Mouse (Mus musculus) splenic B cell, adult 2 months (primary cell): ENCODE measurements at regions not wholly inside any gene's neighbourhood (a gene's known extent, or its start where the extent isn't known, plus 50 kb on each side); places are given as distances from the start of the nearest gene placed in this dataset.

Experiments used
- DNase-seq: peaks from one replicate; pipeline ENCODE4 v3.0.0-alpha.2; 2011; ENCODE audit warnings: low read depth, low spot score
- H3K27me3 ChIP-seq: 2 replicates; pipeline ENCODE4 v1.6.1; 2012; ENCODE audit warnings: mild to moderate bottlenecking, low read length, moderate library complexity, mixed read lengths; ENCODE audit not compliant: control insufficient read depth, poor library complexity, insufficient read depth, severe bottlenecking
- H3K36me3 ChIP-seq: 2 replicates; pipeline ENCODE4 v1.6.1; 2012; ENCODE audit warnings: mild to moderate bottlenecking, low read length, moderate library complexity, mixed read lengths; ENCODE audit not compliant: control insufficient read depth, poor library complexity, insufficient read depth, severe bottlenecking

DNA sequence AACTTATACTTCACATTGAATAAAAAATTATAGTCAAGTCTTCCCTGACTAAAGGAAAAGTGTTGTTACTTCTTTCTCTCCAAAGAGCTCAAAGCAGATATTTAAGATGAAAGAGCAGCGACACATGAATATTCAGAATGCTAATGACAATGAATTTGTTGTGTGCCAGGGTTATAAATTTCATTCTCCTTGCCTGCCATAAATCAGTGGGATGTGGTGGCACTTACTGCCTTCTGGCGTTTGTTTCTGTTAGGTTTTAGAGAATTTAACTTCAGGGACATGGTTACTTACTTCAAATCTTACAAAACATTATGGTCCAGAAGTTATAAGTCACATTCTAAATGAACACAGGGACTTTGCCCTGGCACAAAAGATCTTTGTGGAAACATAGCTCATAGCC, 380.4 kb downstream of the Samd5 start:
- Histone ChIP-seq H3K27me3 (no peaks in the 10 kb centered on the region), H3K36me3 (no peaks in the 10 kb centered on the region)
- DNase-seq, result no peak

GRCm38 (mm10) chr10:9291456-9292146, 383.4 kb downstream of the Samd5 start:
- no peaks in the 10 kb centered on the region for H3K36me3 ChIP-seq
- DNase-seq, result no peak
- H3K27me3 ChIP-seq, result no peaks in the 10 kb centered on the region

DNA sequence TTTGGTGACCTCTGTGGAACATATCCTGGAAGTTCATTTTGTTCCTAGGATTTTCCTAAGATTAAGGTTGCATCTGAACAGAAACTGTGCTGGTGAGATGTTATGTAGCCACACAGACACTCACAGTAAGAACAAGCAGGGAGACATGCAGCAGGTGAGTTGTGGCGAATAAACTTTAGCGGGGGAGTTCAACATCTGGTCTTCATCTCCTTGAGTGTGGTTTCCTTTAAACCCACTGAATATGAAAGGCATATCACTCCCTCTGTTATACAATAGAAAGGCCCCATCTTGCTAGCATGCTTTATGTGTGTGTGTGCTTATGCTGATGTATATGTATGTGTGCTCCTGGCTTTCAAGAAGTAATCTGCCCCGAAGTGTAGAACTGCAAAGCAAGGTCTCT, 387.1 kb upstream of the Sash1 start:
- DNase-seq, result no peak

GRCm38 (mm10) chr10:9272243-9272642, 386.4 kb upstream of the Sash1 start:
- Histone ChIP-seq H3K27me3 (no peaks in the 10 kb centered on the region), H3K36me3 (no peaks in the 10 kb centered on the region)
- no peak for DNase-seq

More for the DNA sequence above, 387.1 kb upstream of the Sash1 start:
- Histone ChIP-seq H3K27me3 (no peaks in the 10 kb centered on the region), H3K36me3 (no peaks in the 10 kb centered on the region)

GRCm38 (mm10) chr10:9265528-9265927, 379.7 kb upstream of the Sash1 start:
- no peak for DNase-seq
- H3K27me3 ChIP-seq, result no peaks in the 10 kb centered on the region
- H3K36me3 ChIP-seq, result no peaks in the 10 kb centered on the region

- no peak for DNase-seq
- H3K36me3 ChIP-seq, result no peaks in the 10 kb centered on the region
- H3K27me3 ChIP-seq, result no peaks in the 10 kb centered on the region
These were observed 378.6 kb upstream of the Sash1 start for GRCm38 (mm10) chr10:9264309-9265000.

DNA sequence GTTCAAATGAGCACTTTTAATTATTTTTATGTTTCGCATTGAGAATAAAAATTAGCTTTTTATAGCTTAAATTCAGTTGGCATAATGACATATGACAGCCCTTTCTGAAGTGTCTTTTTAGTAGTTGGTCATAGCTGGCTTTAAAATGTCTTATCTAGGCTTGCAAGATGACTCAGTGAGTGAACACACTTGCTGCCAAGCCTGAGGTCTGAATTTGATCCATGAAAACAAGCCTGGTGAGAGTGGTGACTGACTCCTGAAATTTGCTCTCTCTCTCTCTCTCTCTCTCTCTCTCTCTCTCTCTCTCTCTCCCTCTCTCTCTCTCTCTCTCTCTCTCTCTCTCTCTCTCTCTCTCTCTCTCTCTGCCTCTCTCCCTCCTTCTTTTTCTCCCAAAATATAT, 372.8 kb upstream of the Sash1 start:
- DNase-seq, result no peak
- Histone ChIP-seq H3K27me3 (no peaks in the 10 kb centered on the region), H3K36me3 (no peaks in the 10 kb centered on the region)

GRCm38 (mm10) chr10:9252941-9253217, 367.0 kb upstream of the Sash1 start:
- Histone ChIP-seq H3K36me3 (no peaks in the 10 kb centered on the region), H3K27me3 (no peaks in the 10 kb centered on the region)
- DNase-seq, result no peak

GRCm38 (mm10) chr10:9252120-9252940, 366.5 kb upstream of the Sash1 start:
- Histone ChIP-seq H3K36me3 (no peaks in the 10 kb centered on the region), H3K27me3 (no peaks in the 10 kb centered on the region)
- no peak for DNase-seq

DNA sequence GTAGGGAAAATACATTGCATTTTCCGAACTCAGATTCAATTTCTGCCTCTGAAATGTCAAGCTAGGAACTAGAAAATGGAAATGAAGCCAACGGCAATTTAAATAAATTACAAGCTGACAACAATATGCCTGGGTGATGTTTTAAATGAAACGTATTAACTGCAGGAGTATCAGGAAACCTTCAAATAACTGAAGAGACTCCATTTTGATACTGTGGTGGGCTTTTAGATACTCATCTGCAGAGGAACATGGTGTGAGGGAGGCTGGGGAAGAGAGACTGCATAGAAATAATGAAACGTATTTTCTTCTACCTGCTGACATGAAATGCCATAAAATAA, 357.4 kb upstream of the Sash1 start:
- H3K36me3 ChIP-seq, result no peaks in the 10 kb centered on the region
- H3K27me3 ChIP-seq, result no peaks in the 10 kb centered on the region
- no peak for DNase-seq

DNA sequence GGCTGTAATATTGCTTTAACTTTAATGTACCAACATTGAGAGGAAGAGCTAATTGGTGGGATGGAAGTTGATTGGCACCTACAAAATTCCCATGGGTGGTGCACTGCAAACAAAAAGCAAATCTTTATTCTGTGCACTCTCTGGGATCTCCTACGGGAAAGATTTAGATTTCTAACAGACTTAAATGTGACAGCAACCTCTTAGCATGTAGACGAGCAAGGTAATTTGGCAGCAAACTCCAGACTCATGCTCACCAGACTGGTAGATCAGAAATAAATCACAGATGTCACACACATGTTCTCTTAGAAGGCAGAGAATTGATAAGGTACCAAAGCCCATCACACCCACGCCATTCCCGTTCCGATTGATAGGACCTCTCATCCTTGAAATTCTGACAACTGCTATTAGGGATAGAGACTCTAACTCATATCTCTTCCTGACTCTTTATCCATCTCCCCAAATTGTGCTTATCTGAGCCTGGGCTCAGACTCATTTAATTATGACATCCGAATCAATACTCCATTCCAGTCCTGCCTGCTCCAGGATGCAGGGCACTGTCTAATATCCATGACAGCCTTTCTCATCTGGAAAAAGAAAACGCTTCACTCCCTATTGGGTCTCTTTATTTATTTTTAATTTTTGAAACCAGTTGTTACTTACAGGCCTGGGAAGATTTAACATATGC, 356.9 kb upstream of the Sash1 start:
- DNase-seq, result no peak
- Histone ChIP-seq H3K36me3 (no peaks in the 10 kb centered on the region), H3K27me3 (no peaks in the 10 kb centered on the region)

GRCm38 (mm10) chr10:9239956-9240355, 354.1 kb upstream of the Sash1 start:
- no peak for DNase-seq
- no peaks in the 10 kb centered on the region for H3K36me3 ChIP-seq
- H3K27me3 ChIP-seq, result no peaks in the 10 kb centered on the region

GRCm38 (mm10) chr10:9231751-9232150, 345.9 kb upstream of the Sash1 start:
- no peak for DNase-seq
- Histone ChIP-seq H3K36me3 (no peaks in the 10 kb centered on the region), H3K27me3 (no peaks in the 10 kb centered on the region)

GRCm38 (mm10) chr10:9229116-9229515, 343.2 kb upstream of the Sash1 start:
- no peak for DNase-seq
- Histone ChIP-seq H3K36me3 (no peaks in the 10 kb centered on the region), H3K27me3 (no peaks in the 10 kb centered on the region)

GRCm38 (mm10) chr10:9227361-9227760, 341.5 kb upstream of the Sash1 start:
- H3K36me3 ChIP-seq, result no peaks in the 10 kb centered on the region

More at GRCm38 (mm10) chr10:9227361-9227760, 341.5 kb upstream of the Sash1 start:
- no peaks in the 10 kb centered on the region for H3K27me3 ChIP-seq
- DNase-seq, result no peak
